Mouse (Mus musculus): ENCODE results near the gene Efl1. TPM values are rescaled to one million over a fixed set of nuclear protein-coding genes. Genes with fewer than 3 reads are reported as not detected.
A peak's percentile ranks its signal among the peaks of the same experiment; 100 is the strongest.

Efl1 gene
- 1 to 10 TPM; 6.5 to 8.6 TPM for total RNA-seq (2021)
- long read RNA-seq, experiment 1, partial matches to known transcripts: 0 of 4 reads
- long read RNA-seq, experiment 1, other reads (novel, unspliced or antisense): 0 of 4 reads
- long read RNA-seq, experiment 2: 0 reads

DNA sequence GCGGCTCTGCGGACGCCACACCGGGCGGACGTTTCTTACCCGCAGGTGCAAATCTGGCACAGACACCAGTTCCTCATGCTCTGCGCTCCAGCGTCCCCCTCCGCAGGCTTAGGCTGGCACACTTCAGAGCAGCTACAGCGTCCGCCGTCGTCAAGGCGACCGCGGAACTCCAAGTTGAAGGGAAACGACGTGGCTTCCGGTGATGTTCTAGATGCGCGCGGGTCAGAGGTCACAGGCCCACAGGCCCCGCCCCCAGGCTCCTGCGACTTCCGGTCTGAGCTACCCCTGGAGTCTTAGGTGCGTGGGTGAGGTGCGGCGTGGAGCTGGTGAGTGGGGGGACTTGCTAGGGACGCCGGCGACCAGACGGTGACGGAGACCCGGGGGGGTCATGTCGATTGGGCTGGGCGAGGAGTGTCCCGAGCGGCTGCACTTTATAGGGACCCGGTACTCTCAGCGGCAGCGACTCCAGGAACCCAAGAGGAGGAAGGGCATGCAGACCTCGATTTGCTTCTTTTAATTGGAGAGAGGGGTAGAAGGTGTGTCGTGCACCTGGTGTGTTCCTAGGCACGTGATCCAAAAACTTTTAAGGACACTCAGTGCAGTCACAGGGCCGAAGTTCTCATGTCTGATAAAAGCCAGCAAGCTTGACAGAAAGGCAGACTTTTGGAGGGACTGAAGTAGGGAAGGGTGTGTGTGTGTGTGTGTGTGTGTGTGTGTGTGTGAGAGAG lies at the start of gene Efl1, which contains the start of gene Saxo2:
Gene Efl1 (plus strand): TSS at position 262 of the 728 bp plus-strand sequence.
Gene Saxo2 (minus strand): TSS at position 176 of the 728 bp plus-strand sequence.
- Histone ChIP-seq H3K27ac (peak within 1 kb of the TSS; percentile 89), H3K4me3 (peak within 1 kb of the TSS; percentile 78)
- intact Hi-C loops (cut with DNase I): no loop called here
- no peak for TF ChIP-seq CTCF (IDR thresholded peaks at IDR 0.05)
- peak; percentile 95 for DNase-seq

DNA sequence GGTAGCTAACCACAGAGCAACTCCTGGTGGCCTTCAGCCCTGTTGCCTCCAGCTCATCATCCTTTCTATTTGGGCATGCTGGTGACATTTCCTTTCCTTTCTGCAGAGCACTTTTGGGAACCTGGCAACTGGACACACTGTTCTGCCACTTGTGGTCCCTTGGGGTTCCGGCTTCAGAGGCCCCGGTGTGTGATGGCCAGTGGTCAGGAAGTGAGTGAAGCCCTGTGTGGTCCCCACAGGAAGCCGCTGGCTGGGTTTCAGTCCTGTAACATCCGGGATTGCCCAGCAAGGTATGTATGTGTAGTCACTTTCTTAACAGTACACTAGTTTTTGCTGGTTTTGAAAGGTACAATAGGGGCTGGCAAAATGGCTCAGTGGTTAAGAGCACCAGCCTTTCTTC lies 46.4 kb upstream of the Efl1 start:
- intact Hi-C loops (cut with DNase I): no loop called here
- no peak for TF ChIP-seq CTCF (IDR thresholded peaks at IDR 0.05)
- H3K27ac ChIP-seq: no peak overlapping the region
- DNase-seq: no peak
- H3K4me3 ChIP-seq: no peak overlapping the region

- TF ChIP-seq CTCF (IDR thresholded peaks at IDR 0.05): no peak
- intact Hi-C loops (cut with DNase I): no loop called here
Measured at GRCm38 (mm10) chr7:82605425-82605824, 43.0 kb upstream of the Efl1 start.

GRCm38 (mm10) chr7:82609629-82610028 lies 38.8 kb upstream of the Efl1 start:
- H3K4me3 ChIP-seq: no peak overlapping the region
- peak; percentile 24; the same call in 1 of the 2 replicates for TF ChIP-seq CTCF (IDR thresholded peaks at IDR 0.05)
- intact Hi-C loops (cut with DNase I): no loop called here
- DNase-seq: no peak
- H3K27ac ChIP-seq: no peak overlapping the region

More at GRCm38 (mm10) chr7:82605425-82605824, 43.0 kb upstream of the Efl1 start:
- Histone ChIP-seq H3K27ac (no peak overlapping the region), H3K4me3 (no peak overlapping the region)
- no peak for DNase-seq

GRCm38 (mm10) chr7:82625342-82625741 lies 23.1 kb upstream of the Efl1 start:
- H3K4me3 ChIP-seq: no peak overlapping the region
- no peak for TF ChIP-seq CTCF (IDR thresholded peaks at IDR 0.05)
- no peak overlapping the region for H3K27ac ChIP-seq
- peak; percentile 39 for DNase-seq
- intact Hi-C loops (cut with DNase I): no loop called here

DNA sequence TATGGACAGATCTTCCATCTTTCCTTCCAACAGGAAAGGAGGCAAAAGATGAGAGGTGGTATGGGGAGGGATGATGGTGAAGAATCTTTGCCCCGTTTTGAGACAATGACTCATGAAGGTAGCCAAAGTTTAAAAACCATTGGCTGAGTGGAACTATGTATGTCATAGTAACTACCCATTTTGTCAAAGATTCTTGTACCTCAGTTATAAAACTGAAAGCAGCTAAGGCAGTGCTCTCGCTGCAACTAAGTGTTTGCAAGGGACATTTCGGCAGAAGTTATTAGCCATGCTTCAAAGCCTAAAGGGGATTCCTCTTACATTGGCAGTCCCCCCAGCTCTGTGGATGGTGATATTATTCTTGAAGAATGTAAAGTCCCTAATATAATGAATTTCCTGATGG lies 1.2 kb upstream of the Efl1 start:
- no peak overlapping the region for H3K4me3 ChIP-seq
- no peak for DNase-seq
- intact Hi-C loops (cut with DNase I): no loop called here
- no peak overlapping the region for H3K27ac ChIP-seq
- TF ChIP-seq CTCF (IDR thresholded peaks at IDR 0.05): no peak

DNA sequence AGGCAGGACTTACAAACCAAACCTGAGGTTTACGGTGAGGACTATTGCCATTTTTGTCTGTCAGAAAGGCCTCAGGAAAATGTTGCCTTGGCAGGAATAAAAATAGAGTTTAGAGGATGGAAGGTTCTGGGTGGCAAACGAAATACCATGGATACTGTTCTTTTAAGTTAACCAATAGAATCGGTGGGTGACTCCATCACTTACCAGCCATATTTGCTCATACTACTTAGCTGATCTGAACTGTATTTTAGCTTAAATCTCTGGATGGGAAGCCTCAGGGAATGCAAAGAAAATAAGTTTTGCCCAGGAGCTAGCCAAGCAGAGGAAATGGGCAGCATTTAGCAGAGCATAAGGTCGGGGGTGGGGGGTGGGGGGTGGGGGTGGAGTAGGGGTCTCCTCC lies 505 bp upstream of the Efl1 start:
- Histone ChIP-seq H3K27ac (peak overlapping the region; percentile 89), H3K4me3 (peak overlapping the region; percentile 78)
- intact Hi-C loops (cut with DNase I): no loop called here
- TF ChIP-seq CTCF (IDR thresholded peaks at IDR 0.05): no peak
- no peak for DNase-seq

GRCm38 (mm10) chr7:82649081-82649445 lies 649 bp downstream of the Efl1 start:
- TF ChIP-seq CTCF (IDR thresholded peaks at IDR 0.05): no peak
- peak overlapping the region; percentile 35; the same call in 1 of the 2 replicates for H3K27ac ChIP-seq

DNA sequence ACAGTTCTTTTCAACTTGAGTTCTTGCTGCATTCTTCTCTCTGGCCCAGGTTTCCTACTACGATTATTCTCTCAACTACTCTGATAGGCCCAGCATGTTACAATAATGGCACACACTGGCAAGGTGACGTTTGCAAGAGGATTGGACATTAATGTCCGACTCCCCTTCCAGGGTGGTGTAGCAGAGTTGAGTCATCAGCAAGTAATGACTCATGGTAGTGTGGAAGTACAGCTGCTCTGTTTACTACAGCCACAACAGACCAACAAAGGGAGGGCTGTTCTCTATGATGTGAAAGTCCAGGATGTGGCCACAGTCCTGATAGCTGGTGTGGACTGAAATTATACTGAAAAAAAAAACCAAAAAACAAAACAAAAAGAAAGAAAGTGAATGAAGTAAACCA lies 16.2 kb downstream of the Efl1 start:
- TF ChIP-seq CTCF (IDR thresholded peaks at IDR 0.05): no peak
- Histone ChIP-seq H3K4me3 (no peak overlapping the region), H3K27ac (no peak overlapping the region)
- no peak for DNase-seq
- intact Hi-C loops (cut with DNase I): no loop called here

More at GRCm38 (mm10) chr7:82649081-82649445, 649 bp downstream of the Efl1 start:
- peak overlapping the region; percentile 78 for H3K4me3 ChIP-seq
- intact Hi-C loops (cut with DNase I): no loop called here
- DNase-seq: no peak

DNA sequence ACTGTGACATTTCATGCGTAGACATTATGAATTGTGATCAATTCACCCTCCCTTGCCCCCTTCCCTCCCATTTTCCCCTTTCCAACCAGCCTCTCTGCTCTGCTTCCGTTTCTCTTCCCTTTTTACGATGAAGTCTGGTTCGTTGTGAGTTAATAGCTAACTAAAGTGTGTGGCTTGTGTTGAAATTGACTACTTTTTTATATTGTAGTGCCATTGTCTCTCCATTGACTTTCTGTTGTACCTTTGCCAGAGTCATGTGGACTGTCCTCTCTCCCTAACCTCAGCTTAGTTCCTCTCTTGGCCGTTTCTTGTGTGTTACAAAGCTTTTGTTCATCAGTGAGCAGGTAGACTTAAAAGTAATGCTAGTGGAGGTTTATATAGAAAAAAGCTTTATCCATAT lies 27.6 kb downstream of the Efl1 start:
- TF ChIP-seq CTCF (IDR thresholded peaks at IDR 0.05): no peak
- intact Hi-C loops (cut with DNase I): no loop called here

GRCm38 (mm10) chr7:82676834-82677233 lies 28.4 kb downstream of the Efl1 start:
- no peak for DNase-seq
- intact Hi-C loops (cut with DNase I): no loop called here
- no peak overlapping the region for H3K27ac ChIP-seq

More for the DNA sequence above, 27.6 kb downstream of the Efl1 start:
- H3K4me3 ChIP-seq: no peak overlapping the region
- no peak for DNase-seq
- H3K27ac ChIP-seq: no peak overlapping the region

DNA sequence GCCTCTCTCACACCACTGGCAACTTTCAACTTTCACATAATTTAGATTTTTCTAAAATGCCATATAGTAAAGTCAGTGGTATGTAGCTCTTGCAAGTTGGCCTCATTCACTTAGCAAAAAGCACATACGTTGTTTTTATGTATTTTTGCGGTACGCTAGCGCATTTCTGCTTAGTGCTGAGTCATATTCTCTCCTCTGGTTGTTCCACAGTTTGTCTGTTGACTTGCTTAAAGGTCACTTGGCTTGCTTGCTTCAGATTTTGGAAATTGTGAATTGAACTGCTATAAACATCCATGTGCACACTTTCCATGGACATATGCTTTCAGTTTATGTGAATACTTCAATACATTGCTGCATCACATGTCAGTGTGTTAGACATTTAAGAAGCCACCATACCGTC lies 31.5 kb downstream of the Efl1 start:
- TF ChIP-seq CTCF (IDR thresholded peaks at IDR 0.05): no peak
- Histone ChIP-seq H3K4me3 (no peak overlapping the region), H3K27ac (no peak overlapping the region)
- intact Hi-C loops (cut with DNase I): no loop called here
- DNase-seq: no peak

More at GRCm38 (mm10) chr7:82676834-82677233, 28.4 kb downstream of the Efl1 start:
- H3K4me3 ChIP-seq: no peak overlapping the region
- TF ChIP-seq CTCF (IDR thresholded peaks at IDR 0.05): peak; percentile 24; the same call in 1 of the 2 replicates

GRCm38 (mm10) chr7:82688736-82689135 lies 40.3 kb downstream of the Efl1 start:
- intact Hi-C loops (cut with DNase I): no loop called here
- no peak for TF ChIP-seq CTCF (IDR thresholded peaks at IDR 0.05)

More at GRCm38 (mm10) chr7:82688736-82689135, 40.3 kb downstream of the Efl1 start:
- Histone ChIP-seq H3K27ac (no peak overlapping the region), H3K4me3 (no peak overlapping the region)
- DNase-seq: peak; percentile 74

All from gastrocnemius, adult 2 months (tissue).